Mouse (Mus musculus) forebrain, embryonic 14.5 days (tissue): ENCODE results near the gene Grin3a. TPM values are rescaled to one million over a fixed set of nuclear protein-coding genes. Genes with fewer than 3 reads are reported as not detected.
A peak's percentile ranks its signal among the peaks of the same experiment; 100 is the strongest.
"Not testable (repeated sequence)": the region's sequence is repeated elsewhere in the genome, so short reads cannot be mapped to it uniquely, and the experiment has no call there.

Source experiments
- ATAC-seq: fragments of 200-750 bp; cut with Nextera tagmentation; 2 replicates; pipeline ENCODE4 v1.8.0; 2017; ENCODE audit warnings: mild to moderate bottlenecking, moderate library complexity
- DNase-seq: peaks from one replicate; pipeline ENCODE4 v3.0.0-alpha.2; 2015; ENCODE audit warnings: low spot score
- H3K27ac ChIP-seq: fragments of 300-500 bp; sonication (generic); 2 replicates; pipeline ENCODE4 v1.5.1; 2014; ENCODE audit warnings: low read depth, mild to moderate bottlenecking, control low read depth, low read length, moderate library complexity
- H3K27me3 ChIP-seq: fragments of 300-500 bp; sonication (generic); replicated peaks from 2 replicates; pipeline ENCODE4 v1.6.1; 2014; ENCODE audit warnings: low read length, control low read depth, mixed read lengths; ENCODE audit not compliant: control insufficient read depth, insufficient read depth
- H3K36me3 ChIP-seq: fragments of 300-500 bp; sonication (generic); 2 replicates; pipeline ENCODE4 v1.6.1; 2014; ENCODE audit warnings: low read length, control low read depth; ENCODE audit not compliant: control insufficient read depth, insufficient read depth
- H3K4me1 ChIP-seq: fragments of 300-500 bp; sonication (generic); 2 replicates; pipeline ENCODE4 v1.6.1; 2014; ENCODE audit warnings: antibody characterized with exemption, low read length, control low read depth; ENCODE audit not compliant: control insufficient read depth, insufficient read depth
- H3K4me2 ChIP-seq: fragments of 300-500 bp; sonication (generic); 2 replicates; pipeline ENCODE4 v1.6.1; 2014; ENCODE audit warnings: mild to moderate bottlenecking, control low read depth, low read length
- H3K4me3 ChIP-seq: fragments of 300-500 bp; sonication (generic); 2 replicates; pipeline ENCODE4 v1.5.1; 2014; ENCODE audit warnings: low read depth, low read length, control low read depth
- H3K9ac ChIP-seq: fragments of 300-500 bp; sonication (generic); 2 replicates; pipeline ENCODE4 v1.6.1; 2014; ENCODE audit warnings: mild to moderate bottlenecking, low read length, control low read depth, moderate library complexity
- H3K9me3 ChIP-seq: fragments of 300-500 bp; sonication (generic); replicated peaks from 2 replicates; pipeline ENCODE4 v1.6.1; 2016; ENCODE audit warnings: low read length, control low read depth, mixed read lengths; ENCODE audit not compliant: control insufficient read depth
- WGBS: fragments of 180-500 bp; shearing (Covaris S2); extraction: QIAGEN DNeasy Blood & Tissue Kit; methylation state at CpG from one replicate; pipeline ENCODE4 v1.1.7; 2014; 5-methylcytosine and 5-hydroxymethylcytosine counted together
- polyA plus RNA-seq: library from polyadenylated mRNA; unstranded; fragments of >200 nt; fragmentation: Nextera tagmentation; extraction: Ambion mirVana; gene quantifications from 2 replicates; pipeline ENCODE4 v1.2.1, GENCODE M21; 2014

Grin3a gene
- polyA plus RNA-seq, 1 experiment from 2014 or later: 5.8 TPM

- H3K9me3 ChIP-seq: no peaks in the 10 kb centered on the region
- H3K4me3 ChIP-seq: no peak overlapping the region
- ATAC-seq (no peak), DNase-seq (no peak)
- no peak overlapping the region for H3K4me2 ChIP-seq
- no peaks in the 10 kb centered on the region for H3K4me1 ChIP-seq
- no peaks in the 10 kb centered on the region for H3K27me3 ChIP-seq
- H3K36me3 ChIP-seq: peaks cover 50% of the 10 kb centered on the region
- 94% methylated on average over 9 of the region's 9 CpGs for WGBS
- H3K27ac ChIP-seq: no peak overlapping the region
- H3K9ac ChIP-seq: no peak overlapping the region
Measured at GRCm38 (mm10) chr4:49661664-49662063, 183.9 kb downstream of the Grin3a start.

- Histone ChIP-seq H3K4me1 (no peaks in the 10 kb centered on the region), H3K4me2 (no peak overlapping the region), H3K27ac (no peak overlapping the region), H3K27me3 (no peaks in the 10 kb centered on the region), H3K9ac (no peak overlapping the region), H3K9me3 (no peaks in the 10 kb centered on the region), H3K36me3 (peaks cover 67% of the 10 kb centered on the region), H3K4me3 (no peak overlapping the region)
- 68% methylated on average over 1 of the region's 1 CpGs for WGBS
- DNase-seq (peak; percentile 42), ATAC-seq (peak; percentile 46; the same call in 1 of the 2 replicates)
Measured at GRCm38 (mm10) chr4:49659421-49659820, 186.1 kb downstream of the Grin3a start.

- Histone ChIP-seq H3K27ac (no peak overlapping the region), H3K4me3 (no peak overlapping the region), H3K27me3 (no peaks in the 10 kb centered on the region), H3K9ac (no peak overlapping the region), H3K9me3 (no peaks in the 10 kb centered on the region), H3K4me2 (no peak overlapping the region), H3K36me3 (peaks cover 77% of the 10 kb centered on the region), H3K4me1 (no peaks in the 10 kb centered on the region)
- DNase-seq (no peak), ATAC-seq (no peak)
- 80% methylated on average over 2 of the region's 2 CpGs for WGBS
Measured at GRCm38 (mm10) chr4:49639913-49640312, 205.6 kb downstream of the Grin3a start.

- H3K4me3 ChIP-seq: no peak overlapping the region
- no peak overlapping the region for H3K9ac ChIP-seq
- no peak overlapping the region for H3K27ac ChIP-seq
- H3K9me3 ChIP-seq: no peaks in the 10 kb centered on the region
- WGBS: 90% methylated on average over 11 of the region's 11 CpGs
- no peaks in the 10 kb centered on the region for H3K27me3 ChIP-seq
- DNase-seq (no peak), ATAC-seq (no peak)
- peaks cover 7% of the 10 kb centered on the region for H3K4me1 ChIP-seq
- H3K36me3 ChIP-seq: peaks cover 68% of the 10 kb centered on the region
- no peak overlapping the region for H3K4me2 ChIP-seq
Measured at GRCm38 (mm10) chr4:49637821-49638220, 207.7 kb downstream of the Grin3a start.

- H3K9ac ChIP-seq: peak overlapping the region; percentile 79
- H3K4me3 ChIP-seq: peak overlapping the region; percentile 85
- no peaks in the 10 kb centered on the region for H3K9me3 ChIP-seq
- H3K4me2 ChIP-seq: peak overlapping the region; percentile 82
- peak overlapping the region; percentile 81 for H3K27ac ChIP-seq
- ATAC-seq: peak; percentile 73
- DNase-seq: no peak
- under 1% methylated on average over 30 of the region's 30 CpGs for WGBS
- peaks cover 7% of the 10 kb centered on the region for H3K4me1 ChIP-seq
- no peaks in the 10 kb centered on the region for H3K27me3 ChIP-seq
- H3K36me3 ChIP-seq: peaks cover 30% of the 10 kb centered on the region
Measured at GRCm38 (mm10) chr4:49632139-49632481, 213.4 kb downstream of the Grin3a start.

GRCm38 (mm10) chr4:49631319-49632138, 214.0 kb downstream of the Grin3a start, which contains the start of gene Rnf20:
Gene Rnf20, plus strand, starts transcription at chr4:49632006.
- ATAC-seq: peak; percentile 98
- 4% methylated on average over 37 of the region's 37 CpGs for WGBS
- Histone ChIP-seq H3K9me3 (no peaks in the 10 kb centered on the region), H3K9ac (peak within 1 kb of the TSS; percentile 79), H3K4me2 (peak within 1 kb of the TSS; percentile 82), H3K4me3 (peak within 1 kb of the TSS; percentile 85), H3K27me3 (no peaks in the 10 kb centered on the region), H3K36me3 (peaks cover 24% of the 10 kb centered on the region), H3K27ac (peak within 1 kb of the TSS; percentile 81), H3K4me1 (peaks cover 7% of the 10 kb centered on the region)
- DNase-seq: peak; percentile 98

- H3K4me3 ChIP-seq: no peak overlapping the region
- H3K27me3 ChIP-seq: no peaks in the 10 kb centered on the region
- peaks cover 6% of the 10 kb centered on the region for H3K4me1 ChIP-seq
- H3K9me3 ChIP-seq: no peaks in the 10 kb centered on the region
- H3K9ac ChIP-seq: no peak overlapping the region
- WGBS: 79% methylated on average over 5 of the region's 5 CpGs
- DNase-seq: no peak
- H3K4me2 ChIP-seq: no peak overlapping the region
- no peaks in the 10 kb centered on the region; the same call in 1 of the 2 replicates for H3K36me3 ChIP-seq
- ATAC-seq: no peak
- H3K27ac ChIP-seq: no peak overlapping the region
Measured at GRCm38 (mm10) chr4:49628941-49629340, 216.6 kb downstream of the Grin3a start.

- no peak overlapping the region for H3K9ac ChIP-seq
- ATAC-seq (no peak), DNase-seq (peak; percentile 88)
- H3K9me3 ChIP-seq: no peaks in the 10 kb centered on the region
- no peaks in the 10 kb centered on the region for H3K36me3 ChIP-seq
- H3K4me1 ChIP-seq: no peaks in the 10 kb centered on the region
- no peaks in the 10 kb centered on the region for H3K27me3 ChIP-seq
- H3K27ac ChIP-seq: no peak overlapping the region
- H3K4me3 ChIP-seq: no peak overlapping the region
- H3K4me2 ChIP-seq: no peak overlapping the region
- 2% methylated on average over 3 of the region's 3 CpGs for WGBS
Measured at GRCm38 (mm10) chr4:49626973-49627372, 218.6 kb downstream of the Grin3a start.

- WGBS: 88% methylated on average over 4 of the region's 4 CpGs
- H3K27me3 ChIP-seq, DNase-seq, H3K4me1 ChIP-seq, ATAC-seq, H3K9me3 ChIP-seq, H3K4me2 ChIP-seq, H3K36me3 ChIP-seq, H3K27ac ChIP-seq, H3K9ac ChIP-seq, H3K4me3 ChIP-seq: not testable (repeated sequence)
Measured at GRCm38 (mm10) chr4:49624969-49625368, 220.6 kb downstream of the Grin3a start.
